Mouse (Mus musculus) forebrain, embryonic 14.5 days (tissue): ENCODE results near the gene Prr5l. TPM values are rescaled to one million over a fixed set of nuclear protein-coding genes. Genes with fewer than 3 reads are reported as not detected.

ENCODE experiments used
- polyA plus RNA-seq: library from polyadenylated mRNA; unstranded; fragments of >200 nt; fragmentation: Nextera tagmentation; extraction: Ambion mirVana; gene quantifications from 2 replicates; pipeline ENCODE4 v1.2.1, GENCODE M21; 2014

Gene Prr5l
- polyA plus RNA-seq, 1 experiment from 2014 or later, result 5.4 TPM

Other genes starting within 250 kb of the Prr5l start
- 0.07 and 0.13 TPM in 2 replicates for gene Rag1, start 233.5 kb downstream of the Prr5l start, polyA plus RNA-seq
- 50.2 and 58.8 TPM in 2 replicates for gene B230118H07Rik, start 233.5 kb downstream of the Prr5l start, polyA plus RNA-seq
- 12.8 and 13.1 TPM in 2 replicates for gene Traf6, start 204.6 kb downstream of the Prr5l start, polyA plus RNA-seq
- 111 and 118 TPM in 2 replicates for gene Commd9, start 3.2 kb upstream of the Prr5l start, polyA plus RNA-seq